Mouse (Mus musculus) neural tube, embryonic 10.5 days (tissue): ENCODE results near the gene Faiml.

Source experiments
- DNase-seq: peaks from one replicate; pipeline ENCODE4 v3.0.0-alpha.2; 2017; ENCODE audit warnings: low spot score; ENCODE audit errors: extremely low spot score

The Faiml gene

GRCm38 (mm10) chr9:99237139-99237538, at the start of gene Faiml:
Gene Faiml (minus strand): TSS chr9:99237239.
- DNase-seq = no peak

- no peak for DNase-seq
Observed at GRCm38 (mm10) chr9:99258891-99259290, 21.9 kb upstream of the Faiml start.

DNA sequence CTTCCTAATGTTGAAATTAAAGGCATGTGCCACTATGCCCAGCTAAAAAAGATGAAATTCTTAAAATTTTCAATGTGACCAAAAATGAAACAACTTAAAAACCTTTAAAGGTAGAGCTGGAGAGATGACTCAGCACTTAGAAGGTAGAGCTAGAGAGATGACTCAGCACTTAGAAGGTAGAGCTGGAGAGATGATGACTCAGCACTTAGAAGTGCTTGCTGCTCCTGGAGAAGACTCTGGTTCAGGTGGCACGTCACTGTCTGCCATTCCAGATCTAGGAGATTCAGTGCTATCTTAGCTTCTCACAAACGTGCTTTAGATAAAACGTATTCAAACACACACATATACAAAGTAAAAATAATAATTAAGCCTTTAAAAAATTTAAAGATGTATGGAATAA, 19.8 kb upstream of the Faiml start:
- no peak for DNase-seq

DNA sequence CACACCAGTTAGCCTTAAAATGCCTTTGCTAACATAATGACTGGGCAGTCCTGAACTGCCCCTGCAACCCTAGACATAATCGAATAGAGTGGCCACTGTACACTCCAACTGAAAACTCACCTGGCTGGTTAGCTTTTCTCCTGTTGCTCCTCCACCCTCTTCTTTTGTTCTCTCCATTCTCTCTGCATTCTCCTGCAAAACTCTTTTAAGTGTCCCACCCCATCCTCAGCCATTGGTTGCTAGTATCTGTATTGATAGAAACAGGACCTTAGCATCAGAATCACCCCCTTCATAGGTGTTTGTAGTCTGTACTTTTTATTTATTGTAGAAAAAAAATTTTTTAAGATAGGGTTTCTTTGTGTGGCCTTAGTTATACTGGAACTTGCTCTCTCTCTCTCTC, 19.2 kb upstream of the Faiml start:
- DNase-seq = no peak

- DNase-seq = no peak
Observed at GRCm38 (mm10) chr9:99253861-99254260, 16.8 kb upstream of the Faiml start.

- DNase-seq = no peak
Observed at GRCm38 (mm10) chr9:99248906-99249305, 11.9 kb upstream of the Faiml start.

GRCm38 (mm10) chr9:99248304-99248703, 11.3 kb upstream of the Faiml start:
- DNase-seq = no peak

- no peak for DNase-seq
Observed at GRCm38 (mm10) chr9:99243895-99244293, 6.9 kb upstream of the Faiml start.

DNA sequence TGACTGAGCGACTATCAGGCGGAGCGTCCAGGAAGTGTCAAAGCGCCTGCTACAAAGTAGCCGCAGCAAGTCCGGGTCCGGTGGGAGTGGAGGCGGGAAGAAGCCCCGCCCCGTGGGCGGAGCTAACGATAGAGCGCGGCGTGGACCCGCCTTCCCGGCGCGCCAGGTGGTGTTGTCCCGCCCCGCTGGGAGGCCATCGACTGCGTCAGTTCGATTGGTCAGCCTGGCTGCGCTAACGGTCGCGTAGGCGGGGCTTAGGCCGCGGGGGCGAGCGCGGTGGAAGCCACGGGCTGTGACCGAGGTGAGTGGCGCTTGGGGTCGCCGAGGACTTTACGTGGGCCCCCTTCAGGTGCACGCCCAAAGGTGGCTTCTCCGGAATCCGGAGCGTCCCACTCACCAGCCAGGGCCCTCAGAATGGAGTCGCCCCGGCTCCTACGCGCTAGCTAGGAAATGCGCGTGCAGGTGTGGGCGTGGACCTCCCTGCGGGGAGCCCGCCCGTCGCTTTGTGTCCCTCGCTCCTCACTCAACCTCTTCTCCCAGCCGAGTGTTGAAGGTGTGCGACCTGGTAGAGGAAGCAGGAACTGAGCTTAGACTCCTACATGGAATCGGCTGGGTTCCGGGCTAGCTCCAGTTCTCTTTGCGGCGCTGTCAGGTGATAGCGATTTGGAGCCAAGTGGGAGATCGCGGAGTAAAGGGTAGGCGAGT, 6.3 kb upstream of the Faiml start, which contains the start of gene Cep70:
Cep70 (plus strand) TSS at position 178 of the 705 bp plus-strand sequence.
- peak; percentile 94 for DNase-seq

DNA sequence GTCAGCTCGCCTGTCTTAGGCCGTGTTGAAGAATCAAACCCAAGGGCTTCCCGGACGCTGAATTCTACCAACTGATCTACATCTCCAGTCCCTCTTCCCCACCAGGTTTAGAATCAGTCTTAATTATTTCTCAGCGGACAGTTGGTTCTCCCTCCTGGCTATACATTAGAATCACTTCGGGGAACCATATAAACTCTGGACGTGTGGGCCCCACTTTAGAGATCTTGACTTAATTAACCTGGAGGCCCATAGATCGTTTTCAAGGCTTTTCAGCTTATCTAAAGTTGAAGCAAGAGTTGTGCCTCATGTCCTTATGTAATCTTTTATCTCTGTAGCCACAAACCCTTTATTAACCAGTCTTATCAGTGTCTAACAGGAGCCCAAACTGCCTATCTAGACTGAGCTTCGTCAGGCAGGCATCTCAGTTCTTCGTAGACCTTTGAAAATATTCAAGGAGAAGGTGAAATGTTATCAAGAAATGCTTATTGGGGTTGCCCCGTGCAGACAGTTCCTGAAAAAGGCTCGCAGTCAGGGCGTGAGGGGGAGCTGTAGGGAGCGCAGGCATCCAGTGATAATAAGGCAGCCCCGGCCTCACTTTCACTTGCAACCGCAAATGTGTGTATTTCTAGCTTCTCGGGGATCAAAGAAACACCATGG, 5.6 kb upstream of the Faiml start:
- DNase-seq = peak; percentile 31

DNA sequence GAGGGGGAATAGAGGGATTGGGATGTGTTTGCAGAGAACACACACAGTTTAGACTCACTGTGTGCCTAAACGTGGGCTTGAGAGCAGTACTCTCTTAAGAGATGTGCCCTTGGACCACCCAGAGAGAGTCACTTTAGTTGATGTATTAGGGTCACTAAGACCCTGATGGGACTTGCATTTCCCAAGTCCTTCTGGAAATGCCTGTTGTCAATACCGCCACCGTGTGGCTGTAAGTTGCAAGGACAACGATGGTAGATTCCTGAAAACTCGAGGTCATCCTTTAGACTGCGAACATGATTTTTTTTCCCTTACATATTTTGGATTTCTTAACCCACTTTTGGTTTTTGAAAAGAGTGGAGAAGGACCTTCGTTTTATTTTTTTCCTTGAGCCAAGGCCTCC, 5.0 kb upstream of the Faiml start:
- DNase-seq = peak; percentile 64

DNA sequence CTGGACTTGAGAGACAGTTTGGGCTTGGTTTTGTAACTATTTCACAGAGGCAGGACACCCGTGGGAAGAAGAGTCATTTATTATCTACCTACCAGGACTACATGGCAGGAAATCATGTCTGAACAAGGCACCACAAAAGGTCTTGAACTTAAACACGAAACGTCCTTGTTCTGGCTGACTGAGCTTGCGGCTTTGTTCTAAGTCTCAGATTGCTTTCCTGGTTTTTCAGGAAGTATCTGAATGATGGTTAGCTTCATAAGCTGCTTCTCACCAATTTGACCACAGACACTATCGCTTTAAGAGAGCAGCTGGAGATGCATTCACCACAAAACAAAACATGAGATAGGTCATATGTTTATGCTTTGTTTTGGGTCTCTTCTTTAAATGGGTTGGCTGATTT, 3.5 kb upstream of the Faiml start:
- DNase-seq = no peak

GRCm38 (mm10) chr9:99239256-99239655, 2.2 kb upstream of the Faiml start:
- no peak for DNase-seq

- no peak for DNase-seq
Observed at GRCm38 (mm10) chr9:99238276-99238675, 1.2 kb upstream of the Faiml start.

DNA sequence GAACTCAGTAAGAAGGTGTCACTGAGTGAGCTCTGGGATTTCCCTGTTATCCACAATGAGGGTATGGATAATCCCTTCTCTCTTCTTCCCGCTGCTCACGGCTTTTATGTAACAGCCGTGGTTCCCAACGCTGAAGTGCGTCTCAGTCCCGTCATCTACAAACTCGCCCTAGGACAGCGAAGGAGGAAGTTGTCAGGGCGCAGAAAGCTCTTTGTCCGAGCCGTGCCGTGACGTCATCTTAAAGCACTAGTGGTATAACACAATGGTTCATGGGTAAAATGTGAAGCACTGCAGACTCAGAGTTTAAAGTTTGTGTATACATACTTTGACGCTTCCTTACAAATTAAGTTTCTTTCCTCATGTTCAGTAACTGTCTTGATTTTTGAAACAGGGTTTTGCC, 7.6 kb downstream of the Faiml start:
- no peak for DNase-seq

- no peak for DNase-seq
Observed at GRCm38 (mm10) chr9:99224583-99224982, 12.5 kb downstream of the Faiml start.

- no peak for DNase-seq
Observed at GRCm38 (mm10) chr9:99221636-99222035, 15.4 kb downstream of the Faiml start.

DNA sequence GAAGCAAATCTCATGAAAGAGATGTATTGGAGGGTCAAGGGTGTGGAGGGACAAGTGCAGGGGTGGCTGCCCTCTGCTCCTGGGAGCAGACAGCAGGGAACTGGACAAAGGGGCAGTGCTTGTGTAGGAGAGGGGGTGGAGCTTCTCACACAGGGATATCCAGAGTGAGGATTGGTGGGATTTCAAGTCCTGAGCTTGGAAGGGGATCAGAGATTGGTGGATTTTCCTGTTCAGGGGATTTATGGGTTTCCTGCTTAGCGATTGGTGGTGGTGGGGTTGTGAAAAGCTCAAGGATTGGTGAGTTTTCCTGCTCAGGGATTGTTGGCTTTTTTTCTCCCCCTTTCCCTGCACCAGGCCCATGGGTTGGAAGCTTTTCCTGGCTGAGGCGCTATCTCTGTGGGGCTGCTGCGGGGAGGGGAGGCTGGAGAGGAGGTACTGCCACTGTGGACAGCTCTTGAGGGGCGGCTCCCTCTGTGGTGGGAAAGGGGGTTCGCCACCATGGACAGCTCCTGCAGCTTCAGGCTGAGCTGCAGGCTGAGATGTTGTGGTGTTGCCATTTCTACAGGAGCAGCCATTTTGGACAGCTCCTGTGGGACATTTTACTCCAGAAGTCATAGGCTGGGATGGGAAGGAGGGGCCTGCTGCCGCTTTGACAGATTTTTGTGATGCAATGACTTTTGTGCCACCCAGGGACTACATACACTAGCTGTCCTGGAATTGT, 18.9 kb downstream of the Faiml start:
- DNase-seq = peak; percentile 63

DNA sequence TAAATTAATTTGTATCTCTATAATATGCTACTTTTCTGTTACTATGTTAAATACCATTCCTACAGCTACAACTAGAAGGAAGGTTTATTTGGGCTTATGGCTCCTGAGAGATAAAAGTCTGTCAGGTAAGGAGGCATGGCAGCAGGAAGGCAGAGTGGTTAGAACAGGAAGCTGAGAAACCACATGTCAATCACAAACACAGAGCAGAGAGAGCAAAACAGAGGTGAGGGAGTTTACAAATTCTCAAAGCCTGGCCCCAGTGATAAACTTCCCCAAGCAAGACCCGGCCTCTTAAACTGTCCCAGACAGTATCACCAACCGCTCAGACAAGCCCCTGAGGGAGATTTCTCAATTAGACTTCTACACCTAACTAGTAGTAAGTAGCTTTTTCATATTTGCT, 20.9 kb downstream of the Faiml start:
- DNase-seq = no peak

- no peak for DNase-seq
Observed at GRCm38 (mm10) chr9:99212643-99213042, 24.4 kb downstream of the Faiml start.

DNA sequence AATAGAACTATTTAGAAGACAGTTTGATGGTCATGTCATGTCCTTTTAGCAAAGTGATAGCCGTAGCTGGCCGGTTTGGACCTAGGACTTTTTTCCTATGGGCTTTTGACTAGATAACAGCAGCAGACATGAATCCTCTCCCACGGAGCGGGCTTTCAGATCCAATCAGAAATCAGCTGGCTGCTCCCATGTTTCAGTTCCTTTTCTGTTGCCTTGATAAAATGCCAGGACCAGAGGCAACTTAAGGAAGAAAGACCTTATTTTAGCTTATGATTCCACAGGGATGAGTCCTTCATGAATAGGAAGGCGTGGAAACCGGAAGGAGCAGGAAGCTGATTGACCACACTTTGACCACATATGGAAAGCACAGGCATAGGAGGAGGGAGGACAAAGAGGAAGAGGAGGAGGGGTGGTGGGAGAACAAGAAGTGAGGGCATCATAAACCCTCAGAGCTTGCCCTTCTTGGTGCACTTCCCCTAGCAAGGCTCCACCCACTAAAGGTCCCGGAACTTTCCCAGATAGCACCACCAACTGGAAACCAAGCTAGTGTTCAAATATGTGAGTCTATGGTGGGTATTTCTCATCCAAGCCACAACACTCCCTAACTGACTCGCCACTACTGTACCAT, 53.9 kb downstream of the Faiml start:
- DNase-seq = no peak

- no peak for DNase-seq
Observed at GRCm38 (mm10) chr9:99182121-99182520, 54.9 kb downstream of the Faiml start.
